In the genomic region with DNA sequence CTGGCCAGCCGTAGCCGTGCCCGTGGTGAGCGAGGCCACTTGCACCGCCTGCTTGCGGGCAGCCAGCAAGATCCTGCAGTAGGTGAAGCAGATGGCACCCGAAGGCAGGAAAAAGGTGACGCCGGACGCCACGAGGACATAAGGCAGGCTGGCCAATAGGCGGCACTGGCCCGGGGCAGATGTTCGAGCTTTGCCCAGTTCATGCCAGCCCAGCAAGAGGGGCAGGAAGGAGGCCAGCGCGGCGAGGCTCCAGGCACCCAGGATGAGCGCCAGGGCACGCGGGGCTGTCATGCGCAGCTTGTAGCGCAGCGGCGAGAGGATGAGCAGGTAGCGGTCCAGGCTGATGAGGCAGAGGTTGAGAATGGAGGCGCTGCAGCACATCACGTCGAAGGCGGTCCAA, we compare ENCODE assay signal across 10 mouse cellular contexts. TPM values are rescaled to one million over a fixed set of nuclear protein-coding genes. Genes with fewer than 3 reads are reported as not detected.
DNase-seq lines count a peak whose midpoint lies in the region; ATAC-seq lines count a peak whose summit lies in the region.
"Had no signal": no experiment of that assay in that cellular context is flagged by ENCODE, and none has a peak within 500 bp of the region (broad histone marks: within the 10 kb centered on the region; RNA-seq: fewer than 3 reads in every experiment).

No protein-coding gene starts in this region.

- H3K36me3 ChIP-seq in kidney, embryonic 15.5 days: no peaks in the 10 kb centered on the region
- no peaks in the 10 kb centered on the region for H3K36me3 ChIP-seq in embryonic facial prominence, embryonic 10.5 days (replicated peaks)
- no peaks in the 10 kb centered on the region for H3K36me3 ChIP-seq in midbrain, embryonic 13.5 days

- peak overlapping the region; percentile 98 for H3K4me2 ChIP-seq in kidney, embryonic 15.5 days
- H3K4me2 ChIP-seq in midbrain, embryonic 13.5 days (replicated peaks): peak overlapping the region; percentile 77

- peaks cover 81% of the 10 kb centered on the region for H3K27me3 ChIP-seq in kidney, embryonic 15.5 days
- peaks cover 89% of the 10 kb centered on the region for H3K27me3 ChIP-seq in embryonic facial prominence, embryonic 10.5 days (replicated peaks; ENCODE audit: low read depth, poor library complexity, severe bottlenecking)
- H3K27me3 ChIP-seq in midbrain, embryonic 13.5 days: peaks cover 76% of the 10 kb centered on the region

- H3K4me3 ChIP-seq in kidney, embryonic 15.5 days (replicated peaks): peak overlapping the region; percentile 61
- H3K4me3 ChIP-seq in embryonic facial prominence, embryonic 10.5 days: peak overlapping the region; percentile 71
- H3K4me3 ChIP-seq in midbrain, embryonic 13.5 days (replicated peaks): peak overlapping the region; percentile 51

- no peaks in the 10 kb centered on the region for H3K9me3 ChIP-seq in kidney, embryonic 15.5 days (replicated peaks)
- no peaks in the 10 kb centered on the region for H3K9me3 ChIP-seq in embryonic facial prominence, embryonic 10.5 days
- no peaks in the 10 kb centered on the region for H3K9me3 ChIP-seq in midbrain, embryonic 13.5 days

- WGBS in kidney, embryonic 15.5 days: 19% methylated on average over 29 of the region's 29 CpGs
- WGBS in embryonic facial prominence, embryonic 10.5 days: 20% methylated on average over 29 of the region's 29 CpGs
- WGBS in midbrain, embryonic 13.5 days: 17% methylated on average over 29 of the region's 29 CpGs

- intact Hi-C loops in gastrocnemius, postnatal 14 days (cut with DNase I; ENCODE audit: low total_unique reads): no loop called here

- no peak for DNase-seq in kidney, adult 11 months
- peak; percentile 28 for DNase-seq in embryonic facial prominence, embryonic 10.5 days (ENCODE audit: low spot score)
- peak; percentile 39 for DNase-seq in gastrocnemius, postnatal 14 days
- DNase-seq in Muller cell, postnatal 12 days (ENCODE audit: inconsistent ontology term): no peak
- no peak for DNase-seq in yolk sac, embryonic 10.5 days (ENCODE audit: low spot score)
- DNase-seq: thymus, postnatal 14 days had no signal

- H3K9ac ChIP-seq in kidney, embryonic 15.5 days: no peak overlapping the region
- H3K9ac ChIP-seq in midbrain, embryonic 13.5 days (replicated peaks): 0 out of 2 replicates have a peak overlapping the region, but pooled peaks have one; percentile 6

- no peak for ATAC-seq in kidney, embryonic 15.5 days (replicated peaks; ENCODE audit: low FRiP score)
- ATAC-seq in midbrain, embryonic 13.5 days: no peak

- H3K4me1 ChIP-seq in kidney, embryonic 15.5 days: peaks cover 19% of the 10 kb centered on the region
- H3K4me1 ChIP-seq in embryonic facial prominence, embryonic 10.5 days: peaks cover 19% of the 10 kb centered on the region
- H3K4me1 ChIP-seq in midbrain, embryonic 13.5 days (replicated peaks): peaks cover 19% of the 10 kb centered on the region

- H3K27ac ChIP-seq in kidney, embryonic 15.5 days: no peak overlapping the region
- no peak overlapping the region for H3K27ac ChIP-seq in embryonic facial prominence, embryonic 10.5 days (replicated peaks)
- H3K27ac ChIP-seq in midbrain, embryonic 13.5 days: no peak overlapping the region

RNA-seq across cellular contexts. Expression of a gene that starts 1.3 kb away (rescaled TPM):
- polyA plus RNA-seq in kidney, embryonic 15.5 days (2015; fragmentation: Nextera tagmentation; extraction: Ambion mirVana): not detected in 2 replicates
- 0.23 and 0.26 TPM in 2 replicates for polyA plus RNA-seq in embryonic facial prominence, embryonic 10.5 days (2016; fragmentation: Nextera tagmentation; extraction: Ambion mirVana)
- total RNA-seq in gastrocnemius, postnatal 14 days (2021): not detected
- 0.11 and 0.14 TPM in 2 replicates for polyA plus RNA-seq in midbrain, embryonic 13.5 days (2015; fragmentation: Nextera tagmentation; extraction: Ambion mirVana)
- total RNA-seq: heart, postnatal 25 days; liver, adult 2 months had no signal
- polyA plus RNA-seq: liver, adult 2 months had no signal

RNA-seq across cellular contexts. Expression of a gene that starts 18.7 kb away (rescaled TPM):
- polyA plus RNA-seq in kidney, embryonic 15.5 days (2015; fragmentation: Nextera tagmentation; extraction: Ambion mirVana): 28.4 and 35.7 TPM in 2 replicates
- 51.7 and 80.8 TPM in 2 replicates for polyA plus RNA-seq in embryonic facial prominence, embryonic 10.5 days (2016; fragmentation: Nextera tagmentation; extraction: Ambion mirVana)
- total RNA-seq in gastrocnemius, postnatal 14 days (2021): 10 to 100 TPM; 32.2 to 39.6 TPM
- 22.1 and 32.0 TPM in 2 replicates for polyA plus RNA-seq in midbrain, embryonic 13.5 days (2015; fragmentation: Nextera tagmentation; extraction: Ambion mirVana)

RNA-seq across cellular contexts. Expression of a gene that starts 56.9 kb away (rescaled TPM):
- 522 and 595 TPM in 2 replicates for polyA plus RNA-seq in kidney, embryonic 15.5 days (2015; fragmentation: Nextera tagmentation; extraction: Ambion mirVana)
- polyA plus RNA-seq in embryonic facial prominence, embryonic 10.5 days (2016; fragmentation: Nextera tagmentation; extraction: Ambion mirVana): 431 and 444 TPM in 2 replicates
- 100 to 1,000 TPM; 434 to 465 TPM for total RNA-seq in gastrocnemius, postnatal 14 days (2021)
- 414 and 419 TPM in 2 replicates for polyA plus RNA-seq in midbrain, embryonic 13.5 days (2015; fragmentation: Nextera tagmentation; extraction: Ambion mirVana)

Comparison
In these comparisons a context has a peak if more than half of its experiments do, and no peak if none do; other contexts are left out.
1. DNase-seq: peak in embryonic facial prominence, embryonic 10.5 days (single experiment) and gastrocnemius, postnatal 14 days (single experiment); none in kidney, adult 11 months (single experiment), Muller cell, postnatal 12 days (single experiment) and yolk sac, embryonic 10.5 days (single experiment).
2. Peak in every context shown above with its lines, with median percentiles within 50 percentile points of each other: H3K4me3 ChIP-seq.